Mouse (Mus musculus): Measurements from ENCODE around the gene Utp11.
A peak's percentile ranks its signal among the peaks of the same experiment; 100 is the strongest.
"Not testable (repeated sequence)": the region's sequence is repeated elsewhere in the genome, so short reads cannot be mapped to it uniquely, and the experiment has no call there.

The Utp11 gene

GRCm38 (mm10) chr4:124693135-124693894, at the start of gene Utp11:
Gene Utp11, minus strand, starts transcription at chr4:124693600.
- peak; percentile 83 to 86 for DNase-seq (ENCODE audit: low spot score in 2 of 2)

GRCm38 (mm10) chr4:124742839-124743238, 49.4 kb upstream of the Utp11 start:
- DNase-seq (ENCODE audit: low spot score in 2 of 2) = no peak

GRCm38 (mm10) chr4:124741376-124742343, 48.3 kb upstream of the Utp11 start, which contains the start of gene Inpp5b:
Gene Inpp5b, plus strand, starts transcription at chr4:124741850.
- DNase-seq (ENCODE audit: low spot score in 2 of 2) = peak; percentile 87 to 90

- no peak for DNase-seq (ENCODE audit: low spot score in 2 of 2)
Measured at GRCm38 (mm10) chr4:124738783-124739182, 45.4 kb upstream of the Utp11 start.

- DNase-seq (ENCODE audit: low spot score in 2 of 2) = no peak
Measured at GRCm38 (mm10) chr4:124738013-124738412, 44.6 kb upstream of the Utp11 start.

GRCm38 (mm10) chr4:124737486-124737885, 44.1 kb upstream of the Utp11 start:
- no peak for DNase-seq (ENCODE audit: low spot score in 2 of 2)

- DNase-seq (ENCODE audit: low spot score in 2 of 2) = no peak
Measured at GRCm38 (mm10) chr4:124736952-124737351, 43.6 kb upstream of the Utp11 start.

GRCm38 (mm10) chr4:124726121-124726520, 32.7 kb upstream of the Utp11 start:
- DNase-seq (ENCODE audit: low spot score in 2 of 2) = no peak

- no peak for DNase-seq (ENCODE audit: low spot score in 2 of 2)
Measured at GRCm38 (mm10) chr4:124719101-124719500, 25.7 kb upstream of the Utp11 start.

GRCm38 (mm10) chr4:124714545-124715481, 21.4 kb upstream of the Utp11 start, which contains the start of gene Sf3a3:
Gene Sf3a3, plus strand, starts transcription at chr4:124714776.
- DNase-seq (ENCODE audit: low spot score in 2 of 2) = peak; percentile 96 to 98

- not testable (repeated sequence) for DNase-seq (ENCODE audit: low spot score in 2 of 2)
Measured at GRCm38 (mm10) chr4:124713850-124714249, 20.4 kb upstream of the Utp11 start.

- no peak for DNase-seq (ENCODE audit: low spot score in 2 of 2)
Measured at GRCm38 (mm10) chr4:124712618-124713017, 19.2 kb upstream of the Utp11 start.

- peak in 1 of 2 experiments; percentile 65 for DNase-seq (ENCODE audit: low spot score in 2 of 2)
Measured at GRCm38 (mm10) chr4:124710776-124711291, 17.4 kb upstream of the Utp11 start.

- DNase-seq (ENCODE audit: low spot score in 2 of 2) = no peak
Measured at GRCm38 (mm10) chr4:124709961-124710446, 16.6 kb upstream of the Utp11 start.

- peak; percentile 63 to 70 for DNase-seq (ENCODE audit: low spot score in 2 of 2)
Measured at GRCm38 (mm10) chr4:124708518-124709477, 15.4 kb upstream of the Utp11 start.

GRCm38 (mm10) chr4:124708200-124708517, 14.8 kb upstream of the Utp11 start:
- not testable (repeated sequence) for DNase-seq (ENCODE audit: low spot score in 2 of 2)

GRCm38 (mm10) chr4:124707381-124708199, 14.2 kb upstream of the Utp11 start:
- not testable (repeated sequence) for DNase-seq (ENCODE audit: low spot score in 2 of 2)

- DNase-seq (ENCODE audit: low spot score in 2 of 2) = no peak
Measured at GRCm38 (mm10) chr4:124705661-124706269, 12.4 kb upstream of the Utp11 start.

Data from frontal cortex, postnatal 36 days (tissue).